Mouse (Mus musculus) olfactory bulb, adult 2 months (tissue): ENCODE measurements at regions not wholly inside any gene's neighbourhood (a gene's known extent, or its start where the extent isn't known, plus 50 kb on each side); places are given as distances from the start of the nearest gene placed in this dataset.

Source experiments
- CTCF ChIP-seq: fragments of 200-500 bp; IDR thresholded peaks from 2 replicates; pipeline ENCODE4 v1.5.1; 2012; ENCODE audit warnings: low read depth, mild to moderate bottlenecking, low read length, moderate library complexity; ENCODE audit not compliant: insufficient read depth
- POLR2A ChIP-seq: fragments of 200-500 bp; IDR thresholded peaks from 2 replicates; pipeline ENCODE4 v1.6.1; 2012; ENCODE audit warnings: mild to moderate bottlenecking, low read depth, low read length, moderate library complexity; ENCODE audit not compliant: insufficient read depth

DNA sequence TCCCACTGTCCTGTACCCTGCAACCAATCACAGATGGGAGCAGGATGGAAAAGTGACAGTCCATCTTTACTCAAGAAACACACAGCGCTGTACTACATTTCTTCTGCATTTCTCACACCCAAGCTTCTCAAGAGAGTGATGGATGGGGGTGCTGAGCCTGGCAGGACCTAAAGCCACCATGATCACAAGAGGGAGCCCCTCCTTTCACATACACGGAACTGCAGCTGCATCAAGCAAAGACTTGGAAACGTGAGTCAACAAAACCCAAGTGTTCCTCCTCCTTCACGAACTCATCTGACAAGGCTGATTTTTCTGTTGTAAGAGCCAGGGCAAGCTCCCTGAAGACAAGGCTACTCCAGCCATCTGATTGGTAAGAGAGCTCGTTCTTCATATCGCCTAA, 120.5 kb downstream of the 3110018I06Rik start:
- TF ChIP-seq CTCF = no peak
- no peak for TF ChIP-seq POLR2A
